Mouse (Mus musculus) intestine, embryonic 16.5 days (tissue): Measurements from ENCODE around the gene Paox. TPM values are rescaled to one million over a fixed set of nuclear protein-coding genes. Genes with fewer than 3 reads are reported as not detected.

Experiments used
- ATAC-seq: fragments of 200-750 bp; cut with Nextera tagmentation; 2 replicates; pipeline ENCODE4 v1.8.0; 2017; ENCODE audit warnings: moderate TSS enrichment, moderate library complexity
- H3K27ac ChIP-seq: fragments of 300-500 bp; sonication (generic); 2 replicates; pipeline ENCODE4 v1.5.1; 2014; ENCODE audit warnings: mild to moderate bottlenecking, low read length
- H3K27me3 ChIP-seq: fragments of 300-500 bp; sonication (generic); replicated peaks from 2 replicates; pipeline ENCODE4 v1.6.1; 2014; ENCODE audit warnings: low read length, control low read depth, mixed read lengths; ENCODE audit not compliant: control insufficient read depth, insufficient read depth
- H3K36me3 ChIP-seq: fragments of 300-500 bp; sonication (generic); 2 replicates; pipeline ENCODE4 v1.6.1; 2014; ENCODE audit warnings: low read length, control low read depth; ENCODE audit not compliant: control insufficient read depth, insufficient read depth
- H3K4me1 ChIP-seq: fragments of 300-500 bp; sonication (generic); 2 replicates; pipeline ENCODE4 v1.6.1; 2014; ENCODE audit warnings: low read length, control low read depth, mixed read lengths; ENCODE audit not compliant: control insufficient read depth, insufficient read depth
- H3K4me2 ChIP-seq: fragments of 300-500 bp; sonication (generic); 2 replicates; pipeline ENCODE4 v1.6.1; 2014; ENCODE audit warnings: low read depth, low read length, control low read depth
- H3K4me3 ChIP-seq: fragments of 300-500 bp; sonication (generic); 2 replicates; pipeline ENCODE4 v1.5.1; 2014; ENCODE audit warnings: mild to moderate bottlenecking, low read length
- H3K9ac ChIP-seq: fragments of 300-500 bp; sonication (generic); 2 replicates; pipeline ENCODE4 v1.6.1; 2014; ENCODE audit warnings: low read depth, low read length
- H3K9me3 ChIP-seq: fragments of 300-500 bp; sonication (generic); 2 replicates; pipeline ENCODE4 v1.6.1; 2016; ENCODE audit warnings: low read length, control low read depth; ENCODE audit not compliant: control insufficient read depth
- WGBS: fragments of 180-500 bp; shearing (Covaris S2); extraction: QIAGEN DNeasy Blood & Tissue Kit; methylation state at CpG from one replicate; pipeline ENCODE4 v1.1.7; 2014; 5-methylcytosine and 5-hydroxymethylcytosine counted together
- polyA plus RNA-seq: library from polyadenylated mRNA; unstranded; fragments of >200 nt; fragmentation: Nextera tagmentation; extraction: Ambion mirVana; gene quantifications from 2 replicates; pipeline ENCODE4 v1.2.1, GENCODE M21; 2015

Paox gene
- polyA plus RNA-seq, 1 experiment from 2014 or later, result 41.0 TPM

- no peak for ATAC-seq
- Histone ChIP-seq H3K27ac (no peak overlapping the region), H3K9ac (0 out of 2 replicates have a peak overlapping the region, but pooled peaks have one; percentile 48), H3K4me2 (peak overlapping the region; percentile 46; the same call in 1 of the 2 replicates), H3K9me3 (no peaks in the 10 kb centered on the region), H3K36me3 (no peaks in the 10 kb centered on the region), H3K4me1 (0 out of 2 replicates have a peak, but pooled peaks cover 4% of the 10 kb centered on the region), H3K27me3 (peaks cover 21% of the 10 kb centered on the region), H3K4me3 (peak overlapping the region; percentile 20)
- WGBS, result 25% methylated on average over 4 of the region's 4 CpGs
Measured at GRCm38 (mm10) chr7:140153829-140154217, 38.2 kb downstream of the Paox start.

- no peak within 1 kb of the TSS for H3K27ac ChIP-seq
- peaks cover 21% of the 10 kb centered on the region for H3K27me3 ChIP-seq
- no peaks in the 10 kb centered on the region for H3K9me3 ChIP-seq
- H3K4me1 ChIP-seq, result 0 out of 2 replicates have a peak, but pooled peaks cover 4% of the 10 kb centered on the region
- H3K9ac ChIP-seq, result peak within 1 kb of the TSS; percentile 48; the same call in 1 of the 2 replicates
- WGBS, result 3% methylated on average over 28 of the region's 28 CpGs
- no peaks in the 10 kb centered on the region for H3K36me3 ChIP-seq
- H3K4me3 ChIP-seq, result peak within 1 kb of the TSS; percentile 20
- peak within 1 kb of the TSS; percentile 46; the same call in 1 of the 2 replicates for H3K4me2 ChIP-seq
- 0 out of 2 replicates have a peak, but pooled peaks have one; percentile 11 for ATAC-seq
Measured at GRCm38 (mm10) chr7:140154218-140154927, 38.8 kb downstream of the Paox start, which contains the start of gene Sprn. Sprn (minus strand) TSS chr7:140154877.

GRCm38 (mm10) chr7:140160363-140160762, 44.8 kb downstream of the Paox start:
- Histone ChIP-seq H3K4me1 (no peaks in the 10 kb centered on the region), H3K9me3 (no peaks in the 10 kb centered on the region), H3K9ac (no peak overlapping the region), H3K27me3 (no peaks in the 10 kb centered on the region; the same call in 1 of the 2 replicates), H3K36me3 (no peaks in the 10 kb centered on the region), H3K4me2 (no peak overlapping the region), H3K4me3 (no peak overlapping the region), H3K27ac (no peak overlapping the region)
- 84% methylated on average over 3 of the region's 3 CpGs for WGBS
- ATAC-seq, result no peak

GRCm38 (mm10) chr7:140164664-140165063, 49.1 kb downstream of the Paox start, which contains the start of gene Olfr522:
Olfr522 (minus strand) TSS chr7:140164764.
- no peaks in the 10 kb centered on the region for H3K27me3 ChIP-seq
- no peaks in the 10 kb centered on the region for H3K9me3 ChIP-seq
- no peak within 1 kb of the TSS for H3K9ac ChIP-seq
- no peak within 1 kb of the TSS for H3K27ac ChIP-seq
- no peak within 1 kb of the TSS for H3K4me3 ChIP-seq
- no peak within 1 kb of the TSS for H3K4me2 ChIP-seq
- no peaks in the 10 kb centered on the region for H3K36me3 ChIP-seq
- ATAC-seq, result no peak
- no peaks in the 10 kb centered on the region for H3K4me1 ChIP-seq
- WGBS, result 68% methylated on average over 7 of the region's 7 CpGs

GRCm38 (mm10) chr7:140167950-140168349, 52.4 kb downstream of the Paox start:
- Histone ChIP-seq H3K27ac (no peak overlapping the region), H3K9me3 (no peaks in the 10 kb centered on the region), H3K4me3 (no peak overlapping the region), H3K27me3 (no peaks in the 10 kb centered on the region), H3K36me3 (no peaks in the 10 kb centered on the region), H3K4me2 (no peak overlapping the region), H3K9ac (no peak overlapping the region), H3K4me1 (no peaks in the 10 kb centered on the region)
- WGBS, result 67% methylated on average over 1 of the region's 1 CpGs
- no peak for ATAC-seq

GRCm38 (mm10) chr7:140169386-140169785, 53.8 kb downstream of the Paox start:
- Histone ChIP-seq H3K27ac (no peak overlapping the region), H3K4me3 (no peak overlapping the region), H3K4me2 (no peak overlapping the region), H3K4me1 (no peaks in the 10 kb centered on the region), H3K27me3 (no peaks in the 10 kb centered on the region), H3K9ac (no peak overlapping the region), H3K36me3 (no peaks in the 10 kb centered on the region), H3K9me3 (no peaks in the 10 kb centered on the region)
- ATAC-seq, result no peak
- 58% methylated on average over 4 of the region's 4 CpGs for WGBS

- Histone ChIP-seq H3K9ac (no peak overlapping the region), H3K4me2 (no peak overlapping the region), H3K27me3 (no peaks in the 10 kb centered on the region), H3K4me3 (no peak overlapping the region), H3K9me3 (no peaks in the 10 kb centered on the region), H3K36me3 (no peaks in the 10 kb centered on the region), H3K27ac (no peak overlapping the region), H3K4me1 (no peaks in the 10 kb centered on the region)
- ATAC-seq, result no peak
- WGBS, result 96% methylated on average over 3 of the region's 3 CpGs
Measured at GRCm38 (mm10) chr7:140170863-140171262, 55.3 kb downstream of the Paox start.

- 57% methylated on average over 1 of the region's 1 CpGs for WGBS
- no peak for ATAC-seq
- Histone ChIP-seq H3K36me3 (no peaks in the 10 kb centered on the region), H3K4me2 (no peak within 1 kb of the TSS), H3K4me3 (no peak within 1 kb of the TSS), H3K27ac (no peak within 1 kb of the TSS), H3K27me3 (no peaks in the 10 kb centered on the region), H3K9me3 (no peaks in the 10 kb centered on the region), H3K4me1 (no peaks in the 10 kb centered on the region), H3K9ac (no peak within 1 kb of the TSS)
Measured at GRCm38 (mm10) chr7:140172936-140173335, 57.3 kb downstream of the Paox start, which contains the start of gene Olfr523. Olfr523 (plus strand) TSS chr7:140173217.

GRCm38 (mm10) chr7:140179176-140179575, 63.6 kb downstream of the Paox start:
- H3K4me1 ChIP-seq, result no peaks in the 10 kb centered on the region

More at GRCm38 (mm10) chr7:140179176-140179575, 63.6 kb downstream of the Paox start:
- Histone ChIP-seq H3K27ac (no peak overlapping the region), H3K27me3 (no peaks in the 10 kb centered on the region), H3K9ac (no peak overlapping the region), H3K36me3 (no peaks in the 10 kb centered on the region), H3K9me3 (no peaks in the 10 kb centered on the region), H3K4me3 (no peak overlapping the region), H3K4me2 (no peak overlapping the region)
- 88% methylated on average over 2 of the region's 2 CpGs for WGBS
- no peak for ATAC-seq
